ENCODE assay signal across 8 mouse cellular contexts in genomic region chr1:179060113-179060955, GRCm38 (mm10).
DNase-seq lines count a peak whose midpoint lies in the region; ATAC-seq and TF ChIP-seq lines count a peak whose summit lies in the region.
"Had no signal": no experiment of that assay in that cellular context is flagged by ENCODE, and none has a peak within 500 bp of the region (broad histone marks: within the 10 kb centered on the region; RNA-seq: fewer than 3 reads in every experiment).

No protein-coding gene starts in this region.

- H3K9ac ChIP-seq in liver, embryonic 12.5 days = no peak overlapping the region
- no peak overlapping the region for H3K9ac ChIP-seq in liver, postnatal 0 days (replicated peaks)
- H3K9ac ChIP-seq in embryonic facial prominence, embryonic 14.5 days (ENCODE audit: low read depth, low read length) = peak overlapping the region; percentile 15; the same call in 1 of the 2 replicates
- no peak overlapping the region for H3K9ac ChIP-seq in intestine, embryonic 16.5 days (ENCODE audit: low read depth, low read length)
- no peak overlapping the region for H3K9ac ChIP-seq in midbrain, embryonic 13.5 days (replicated peaks)

- no peak for TF ChIP-seq CTCF in liver, postnatal 0 days (IDR thresholded peaks at IDR 0.05; ENCODE audit: low read depth)

- H3K27ac ChIP-seq in liver, embryonic 12.5 days = peak overlapping the region; percentile 54
- no peak overlapping the region for H3K27ac ChIP-seq in liver, postnatal 0 days (ENCODE audit: low read depth)
- peak overlapping the region; percentile 88 for H3K27ac ChIP-seq in embryonic facial prominence, embryonic 14.5 days (replicated peaks; ENCODE audit: low read depth, low read length)
- peak overlapping the region; percentile 54 for H3K27ac ChIP-seq in intestine, embryonic 16.5 days (ENCODE audit: low read length)
- 0 out of 2 replicates have a peak overlapping the region, but pooled peaks have one; percentile 44 for H3K27ac ChIP-seq in midbrain, embryonic 13.5 days

- H3K27me3 ChIP-seq in liver, embryonic 12.5 days (replicated peaks) = no peaks in the 10 kb centered on the region
- no peaks in the 10 kb centered on the region for H3K27me3 ChIP-seq in liver, postnatal 0 days (ENCODE audit: insufficient read depth, low read length)
- no peaks in the 10 kb centered on the region for H3K27me3 ChIP-seq in embryonic facial prominence, embryonic 14.5 days (replicated peaks; ENCODE audit: control insufficient read depth, insufficient read depth, low read length)
- no peaks in the 10 kb centered on the region for H3K27me3 ChIP-seq in intestine, embryonic 16.5 days (replicated peaks; ENCODE audit: control insufficient read depth, insufficient read depth, low read length)
- 0 out of 2 replicates have a peak, but pooled peaks cover 11% of the 10 kb centered on the region for H3K27me3 ChIP-seq in midbrain, embryonic 13.5 days
- H3K27me3 ChIP-seq: megakaryocyte, embryonic 14.5 days had no signal

- TF ChIP-seq EP300 in liver, postnatal 0 days (IDR thresholded peaks at IDR 0.05; ENCODE audit: low read depth) = no peak

- DNase-seq in liver, postnatal 0 days = no peak
- peak; percentile 46 for DNase-seq in embryonic facial prominence, embryonic 14.5 days (ENCODE audit: low spot score)
- no peak for DNase-seq in left cerebral cortex, adult 11 months (ENCODE audit: low spot score)

- H3K9me3 ChIP-seq in liver, embryonic 12.5 days (replicated peaks) = no peaks in the 10 kb centered on the region
- H3K9me3 ChIP-seq in liver, postnatal 0 days (ENCODE audit: low read length) = no peaks in the 10 kb centered on the region
- H3K9me3 ChIP-seq in embryonic facial prominence, embryonic 14.5 days (ENCODE audit: control insufficient read depth, low read length) = no peaks in the 10 kb centered on the region
- H3K9me3 ChIP-seq in intestine, embryonic 16.5 days (ENCODE audit: control insufficient read depth, low read length) = no peaks in the 10 kb centered on the region
- H3K9me3 ChIP-seq in midbrain, embryonic 13.5 days = no peaks in the 10 kb centered on the region

- peaks cover 42% of the 10 kb centered on the region for H3K4me1 ChIP-seq in liver, embryonic 12.5 days
- peaks cover 21% of the 10 kb centered on the region for H3K4me1 ChIP-seq in liver, postnatal 0 days (ENCODE audit: insufficient read depth)
- peaks cover 51% of the 10 kb centered on the region for H3K4me1 ChIP-seq in embryonic facial prominence, embryonic 14.5 days (ENCODE audit: control insufficient read depth, insufficient read depth, low read length)
- peaks cover 37% of the 10 kb centered on the region for H3K4me1 ChIP-seq in intestine, embryonic 16.5 days (ENCODE audit: control insufficient read depth, insufficient read depth, low read length)
- H3K4me1 ChIP-seq in midbrain, embryonic 13.5 days (replicated peaks) = peaks cover 34% of the 10 kb centered on the region
- H3K4me1 ChIP-seq: megakaryocyte, embryonic 14.5 days had no signal

- H3K36me3 ChIP-seq in liver, embryonic 12.5 days = no peaks in the 10 kb centered on the region
- H3K36me3 ChIP-seq in liver, postnatal 0 days (replicated peaks; ENCODE audit: insufficient read depth, low read length) = no peaks in the 10 kb centered on the region
- no peaks in the 10 kb centered on the region for H3K36me3 ChIP-seq in embryonic facial prominence, embryonic 14.5 days (ENCODE audit: control insufficient read depth, insufficient read depth, low read length)
- no peaks in the 10 kb centered on the region for H3K36me3 ChIP-seq in intestine, embryonic 16.5 days (ENCODE audit: control insufficient read depth, insufficient read depth, low read length)
- H3K36me3 ChIP-seq in midbrain, embryonic 13.5 days = no peaks in the 10 kb centered on the region

- ATAC-seq in liver, embryonic 12.5 days = no peak
- no peak; the same call in 1 of the 2 replicates for ATAC-seq in liver, postnatal 0 days
- no peak for ATAC-seq in embryonic facial prominence, embryonic 14.5 days (ENCODE audit: low read depth)
- ATAC-seq in intestine, embryonic 16.5 days = 0 out of 2 replicates have a peak, but pooled peaks have one; percentile 20
- peak; percentile 67 for ATAC-seq in midbrain, embryonic 13.5 days
- no peak for ATAC-seq in inflammation-experienced regulatory T-cells, adult 6 months

- H3K4me3 ChIP-seq in liver, embryonic 12.5 days = no peak overlapping the region
- H3K4me3 ChIP-seq in liver, postnatal 0 days (ENCODE audit: low read depth, low read length) = no peak overlapping the region
- no peak overlapping the region for H3K4me3 ChIP-seq in embryonic facial prominence, embryonic 14.5 days (ENCODE audit: low read depth, low read length)
- no peak overlapping the region for H3K4me3 ChIP-seq in intestine, embryonic 16.5 days (ENCODE audit: low read length)
- no peak overlapping the region for H3K4me3 ChIP-seq in midbrain, embryonic 13.5 days (replicated peaks)
- H3K4me3 ChIP-seq: megakaryocyte, embryonic 14.5 days had no signal

- WGBS in liver, embryonic 12.5 days (ENCODE audit: insufficient replicate concordance) = 55% methylated on average over 18 of the region's 18 CpGs
- WGBS in liver, postnatal 0 days (ENCODE audit: insufficient replicate concordance) = 51% methylated on average over 18 of the region's 18 CpGs
- WGBS in embryonic facial prominence, embryonic 14.5 days = 25% methylated on average over 18 of the region's 18 CpGs
- 32% methylated on average over 18 of the region's 18 CpGs for WGBS in intestine, embryonic 16.5 days
- 52% methylated on average over 18 of the region's 18 CpGs for WGBS in midbrain, embryonic 13.5 days

- H3K4me2 ChIP-seq in liver, embryonic 12.5 days = no peak overlapping the region
- H3K4me2 ChIP-seq in liver, postnatal 0 days (ENCODE audit: low read depth, low read length) = no peak overlapping the region
- H3K4me2 ChIP-seq in embryonic facial prominence, embryonic 14.5 days (ENCODE audit: low read depth, low read length) = peak overlapping the region; percentile 17
- H3K4me2 ChIP-seq in intestine, embryonic 16.5 days (ENCODE audit: low read depth, low read length) = no peak overlapping the region
- H3K4me2 ChIP-seq in midbrain, embryonic 13.5 days (replicated peaks) = no peak overlapping the region

Comparison
In these comparisons a context has a peak if more than half of its experiments do, and no peak if none do; other contexts are left out.
1. ATAC-seq: peak in intestine, embryonic 16.5 days (single experiment) and midbrain, embryonic 13.5 days (single experiment); none in liver, embryonic 12.5 days (single experiment), liver, postnatal 0 days (single experiment), embryonic facial prominence, embryonic 14.5 days (single experiment) and inflammation-experienced regulatory T-cells, adult 6 months (single experiment).